Mouse (Mus musculus) left cerebral cortex, adult 2 months (tissue): ENCODE measurements at regions not wholly inside any gene's neighbourhood (a gene's known extent, or its start where the extent isn't known, plus 50 kb on each side); places are given as distances from the start of the nearest gene placed in this dataset.
"Not testable (repeated sequence)": the region's sequence is repeated elsewhere in the genome, so short reads cannot be mapped to it uniquely, and the experiment has no call there.

Experiments
- DNase-seq, 2 experiments: peaks; one replicate each; pipeline ENCODE4 v3.0.0; 2021 to 2022; ENCODE audit warnings: low spot score in 2 of 2, mixed read lengths in 1 of 2; ENCODE audit errors: extremely low spot score in 1 of 2
- H3K27ac ChIP-seq: fragments of 200-600 bp; 2 replicates; pipeline ENCODE4 v1.8.1; 2022
- H3K4me3 ChIP-seq: fragments of 200-600 bp; 2 replicates; pipeline ENCODE4 v1.8.1; 2022
- CTCF ChIP-seq: fragments of 200-600 bp; IDR thresholded peaks from 2 replicates; pipeline ENCODE4 v1.8.1; 2022; ENCODE audit warnings: antibody characterized with exemption, mild to moderate bottlenecking, moderate library complexity
- intact Hi-C: fragments of 180-260 bp; cut with DNase I; formaldehyde crosslinking; loops from one replicate; pipeline ENCODE4 v1.15.1; 2025

DNA sequence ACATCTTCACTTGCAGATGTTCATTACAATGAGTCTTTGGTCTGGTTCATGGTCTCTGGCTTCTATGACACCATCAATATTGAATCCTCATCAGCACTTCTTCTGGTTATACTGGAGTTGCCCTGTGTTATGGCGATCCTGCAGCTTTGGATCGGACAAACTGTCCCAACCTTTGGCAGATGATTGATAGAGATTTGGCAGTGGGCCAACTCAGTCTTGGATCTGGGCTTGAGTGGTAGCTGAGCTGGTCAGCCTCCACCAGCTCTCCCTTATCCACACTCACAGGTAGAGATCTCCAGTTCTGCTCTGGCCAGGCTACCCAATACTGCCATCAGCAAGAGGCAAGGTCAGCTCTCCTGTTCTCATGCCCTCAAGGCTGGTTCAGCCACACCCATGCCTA is 168.4 kb upstream of the Crygf start:
- Histone ChIP-seq H3K4me3 (no peak overlapping the region), H3K27ac (no peak overlapping the region)
- intact Hi-C loops, result no loop called here
- no peak for TF ChIP-seq CTCF
- no peak for DNase-seq

DNA sequence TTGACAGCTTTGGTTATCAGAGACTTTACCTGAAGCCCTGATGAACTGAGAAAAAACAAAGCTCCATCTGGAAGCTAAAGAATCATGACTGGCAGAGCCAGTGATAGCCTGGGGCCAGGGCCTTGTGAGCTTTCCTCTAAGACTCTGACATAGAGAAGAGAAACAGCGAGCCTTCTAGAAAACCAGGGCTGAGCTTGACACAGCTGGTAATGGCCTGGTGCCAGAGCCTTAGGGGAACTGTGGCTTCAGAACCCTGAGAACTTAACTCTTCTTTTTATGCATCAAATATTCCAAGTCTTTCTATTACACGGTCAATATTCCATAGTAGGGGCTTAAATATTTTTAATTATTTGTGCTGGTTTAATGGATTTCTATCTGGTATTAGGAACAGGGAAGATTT is 165.2 kb upstream of the Crygf start:
- no peak for TF ChIP-seq CTCF
- intact Hi-C loops, result no loop called here
- no peak overlapping the region for H3K4me3 ChIP-seq
- H3K27ac ChIP-seq, result no peak overlapping the region
- DNase-seq, result no peak

- Histone ChIP-seq H3K27ac (no peak overlapping the region), H3K4me3 (no peak overlapping the region)
- intact Hi-C loops, result no loop called here
- no peak for TF ChIP-seq CTCF
- no peak for DNase-seq
Measured at GRCm38 (mm10) chr1:65800244-65800643, 126.1 kb upstream of the Crygf start.

GRCm38 (mm10) chr1:65820771-65821170 is 105.5 kb upstream of the Crygf start:
- intact Hi-C loops, result no loop called here
- DNase-seq, result no peak
- no peak for TF ChIP-seq CTCF
- Histone ChIP-seq H3K27ac (no peak overlapping the region), H3K4me3 (no peak overlapping the region)

DNA sequence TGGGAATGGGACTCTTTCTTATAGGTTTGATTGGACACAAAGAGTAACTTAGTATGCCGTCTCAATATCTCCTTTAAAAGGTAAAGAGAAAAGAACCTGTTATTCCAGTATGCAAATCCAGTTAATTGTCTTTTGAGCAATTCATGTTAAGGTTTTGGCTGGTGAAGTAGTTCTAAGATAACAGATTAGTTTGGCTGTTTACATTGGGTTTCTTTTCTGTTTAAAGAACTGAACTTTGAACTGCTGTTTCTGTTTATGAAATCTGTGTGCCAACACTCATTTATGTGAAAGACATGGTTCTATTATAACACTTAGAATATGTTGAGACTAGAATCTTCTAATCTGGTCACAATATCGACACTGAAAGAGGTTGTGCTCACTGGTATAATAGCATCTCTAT is 85.2 kb upstream of the Crygf start:
- DNase-seq, result no peak
- H3K4me3 ChIP-seq, result no peak overlapping the region
- TF ChIP-seq CTCF, result no peak
- intact Hi-C loops, result no loop called here
- H3K27ac ChIP-seq, result no peak overlapping the region

- intact Hi-C loops, result no loop called here
- Histone ChIP-seq H3K27ac (no peak overlapping the region), H3K4me3 (no peak overlapping the region)
- no peak for TF ChIP-seq CTCF
- DNase-seq, result no peak
Measured at GRCm38 (mm10) chr1:65847005-65847404, 79.3 kb upstream of the Crygf start.

DNA sequence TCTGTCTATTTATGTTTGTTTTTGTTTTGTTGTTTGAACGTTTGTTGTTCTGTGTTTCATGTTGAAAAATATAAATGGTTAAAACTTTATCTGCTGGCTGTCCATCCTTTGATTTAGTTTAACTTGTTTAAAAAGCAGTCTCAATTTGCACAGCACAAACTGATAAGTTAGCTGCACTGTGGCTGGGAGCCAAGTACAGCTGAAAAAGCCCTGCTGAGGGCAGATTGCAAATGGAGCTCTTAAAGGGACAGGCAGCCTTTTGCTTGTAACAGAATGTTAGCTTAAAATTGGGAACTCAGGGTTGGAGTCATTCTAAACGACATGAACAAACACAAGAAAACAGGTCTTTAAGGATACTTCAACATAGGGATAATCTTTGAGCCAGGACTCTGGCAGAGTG is 52.6 kb upstream of the Crygf start:
- intact Hi-C loops, H3K4me3 ChIP-seq, H3K27ac ChIP-seq, DNase-seq: not testable (repeated sequence)
